Mouse (Mus musculus) ES-Bruce4 (cell line): Measurements from ENCODE around the gene Cdca4.

Source experiments
- CTCF ChIP-seq: IDR thresholded peaks from one replicate; pipeline ENCODE4 v1.8.1; 2011; ENCODE audit warnings: low read depth, low read length
- EP300 ChIP-seq: IDR thresholded peaks from 2 replicates; pipeline ENCODE4 v1.6.1; 2011; ENCODE audit warnings: low read depth, low read length; ENCODE audit not compliant: insufficient read depth
- POLR2A ChIP-seq: IDR thresholded peaks from one replicate; pipeline ENCODE4 v1.8.1; 2011; ENCODE audit warnings: low read length; ENCODE audit not compliant: insufficient read depth

DNA sequence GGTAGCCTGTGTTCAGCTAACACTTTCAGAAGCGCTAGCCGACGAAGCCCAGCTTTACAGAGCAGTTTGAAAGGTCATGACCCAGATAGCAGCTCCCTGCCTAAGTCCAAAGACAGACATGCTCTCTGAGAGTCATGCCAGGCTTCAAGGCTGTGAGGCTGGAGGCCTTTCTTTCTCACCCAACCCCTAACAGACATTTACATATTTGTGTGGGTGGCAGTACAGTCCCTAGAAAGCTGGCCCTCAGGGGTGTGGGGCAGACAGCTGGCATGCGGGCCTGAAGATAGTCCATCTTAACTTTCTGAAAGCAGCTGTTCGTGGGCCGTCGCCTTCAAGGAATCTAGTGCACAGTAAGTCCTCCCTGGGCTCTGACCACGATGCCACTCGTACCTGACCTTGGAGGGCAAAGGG lies 32.7 kb upstream of the Cdca4 start:
- TF ChIP-seq POLR2A (no peak), CTCF (no peak), EP300 (no peak)
